Mouse (Mus musculus) limb, embryonic 11.5 days (tissue): Measurements from ENCODE around the gene Ucn. TPM values are rescaled to one million over a fixed set of nuclear protein-coding genes. Genes with fewer than 3 reads are reported as not detected.

Source experiments
- ATAC-seq: fragments of 200-750 bp; cut with Nextera tagmentation; 2 replicates; pipeline ENCODE4 v1.8.0; 2017; ENCODE audit warnings: low read depth; ENCODE audit not compliant: insufficient number of reproducible peaks, low FRiP score, low TSS enrichment
- DNase-seq: peaks from one replicate; pipeline ENCODE4 v3.0.0-alpha.2; 2015; ENCODE audit warnings: low spot score
- H3K27ac ChIP-seq: fragments of 300-500 bp; sonication (generic); replicated peaks from 2 replicates; pipeline ENCODE4 v1.5.1; 2014; ENCODE audit warnings: low read depth, mild to moderate bottlenecking, low read length
- H3K27me3 ChIP-seq: fragments of 300-500 bp; sonication (generic); 2 replicates; pipeline ENCODE4 v1.6.1; 2014; ENCODE audit warnings: mild to moderate bottlenecking, low read length, mixed read lengths; ENCODE audit not compliant: control insufficient read depth, insufficient read depth
- H3K36me3 ChIP-seq: fragments of 300-500 bp; sonication (generic); 2 replicates; pipeline ENCODE4 v1.6.1; 2014; ENCODE audit warnings: mild to moderate bottlenecking, low read length, moderate library complexity, mixed read lengths; ENCODE audit not compliant: control insufficient read depth, insufficient read depth
- H3K4me1 ChIP-seq: fragments of 300-500 bp; sonication (generic); 2 replicates; pipeline ENCODE4 v1.6.1; 2014; ENCODE audit warnings: low read length, mixed read lengths; ENCODE audit not compliant: control insufficient read depth, insufficient read depth
- H3K4me2 ChIP-seq: fragments of 300-500 bp; sonication (generic); 2 replicates; pipeline ENCODE4 v1.6.1; 2014; ENCODE audit warnings: low read depth, mild to moderate bottlenecking, moderate library complexity; ENCODE audit not compliant: severe bottlenecking
- H3K4me3 ChIP-seq: fragments of 300-500 bp; sonication (generic); 2 replicates; pipeline ENCODE4 v1.5.1; 2014; ENCODE audit warnings: low read depth, low read length
- H3K9ac ChIP-seq: fragments of 300-500 bp; sonication (generic); 2 replicates; pipeline ENCODE4 v1.6.1; 2014; ENCODE audit warnings: mild to moderate bottlenecking, low read length
- H3K9me3 ChIP-seq: fragments of 300-500 bp; sonication (generic); 2 replicates; pipeline ENCODE4 v1.6.1; 2016; ENCODE audit warnings: low read length; ENCODE audit not compliant: control insufficient read depth
- WGBS: fragments of 180-500 bp; shearing (Covaris S2); extraction: QIAGEN DNeasy Blood & Tissue Kit; methylation state at CpG from one replicate; pipeline ENCODE4 v1.1.7; 2014; 5-methylcytosine and 5-hydroxymethylcytosine counted together
- polyA plus RNA-seq: library from polyadenylated mRNA; unstranded; fragments of >200 nt; fragmentation: Nextera tagmentation; extraction: Ambion mirVana; gene quantifications from 2 replicates; pipeline ENCODE4 v1.2.1, GENCODE M21; 2014

Ucn gene
- polyA plus RNA-seq, 1 experiment from 2014 or later, result not detected

DNA sequence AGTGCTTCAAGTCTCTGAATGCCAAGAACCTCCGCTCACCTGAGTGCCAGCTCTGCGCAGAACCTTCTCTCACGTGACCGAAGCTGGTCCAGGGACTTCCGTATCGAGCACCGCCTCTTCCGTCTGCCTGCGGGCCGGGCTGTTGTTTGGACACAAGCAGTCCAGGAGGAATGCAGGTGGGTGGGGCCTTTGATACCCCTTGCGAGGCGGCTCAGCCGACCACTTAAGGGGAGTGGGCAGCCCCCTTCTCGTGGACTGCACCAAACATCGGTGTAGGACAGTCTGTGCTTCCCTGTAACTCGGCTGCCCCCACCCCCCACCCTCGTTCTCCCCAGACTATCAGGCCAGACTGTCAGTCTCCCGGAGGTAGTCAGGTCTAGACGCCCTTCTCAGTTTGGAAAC is 15.5 kb upstream of the Ucn start, which contains the start of gene Mpv17:
Mpv17 (minus strand) TSS at position 100 of the 402 bp plus-strand sequence.
- DNase-seq (peak; percentile 88), ATAC-seq (peak; percentile 92)
- Histone ChIP-seq H3K4me2 (peak within 1 kb of the TSS; percentile 71), H3K4me1 (0 out of 2 replicates have a peak, but pooled peaks cover 6% of the 10 kb centered on the region), H3K9me3 (no peaks in the 10 kb centered on the region), H3K4me3 (peak within 1 kb of the TSS; percentile 51), H3K27ac (0 out of 2 replicates have a peak within 1 kb of the TSS, but pooled peaks have one; percentile 36), H3K9ac (peak within 1 kb of the TSS; percentile 58), H3K36me3 (peaks cover 4% of the 10 kb centered on the region), H3K27me3 (no peaks in the 10 kb centered on the region)
- under 1% methylated on average over 19 of the region's 19 CpGs for WGBS

DNA sequence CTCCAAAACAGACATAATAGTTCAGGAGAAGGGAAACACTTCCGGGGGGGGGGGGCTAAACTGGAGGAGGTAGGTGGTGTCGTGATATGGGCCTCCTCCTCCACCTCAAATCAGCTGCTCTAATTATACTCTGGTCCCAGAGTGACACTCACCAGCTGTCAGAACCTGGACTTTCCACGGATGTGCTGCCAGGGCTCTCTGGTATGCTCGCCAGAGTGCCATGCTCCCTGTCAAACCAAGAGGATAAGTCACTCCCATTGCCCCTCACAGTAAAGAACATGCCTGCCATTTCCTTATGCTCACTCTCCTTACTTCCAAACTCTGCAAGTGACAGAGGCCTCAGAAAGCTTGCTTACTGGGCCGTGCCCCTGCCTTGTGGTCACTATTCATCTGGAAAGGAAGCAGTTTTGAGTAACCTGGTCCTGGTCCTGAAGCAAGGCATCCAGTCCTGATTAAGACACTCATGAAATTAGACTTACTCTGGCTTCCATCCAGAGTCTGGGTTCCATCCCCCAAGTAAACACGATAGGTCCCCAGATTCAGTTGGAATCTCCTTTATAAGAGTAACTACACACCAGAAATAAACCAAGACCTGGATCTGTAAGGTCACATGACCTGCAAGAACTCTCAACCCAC is 15.0 kb upstream of the Ucn start:
- WGBS, result 34% methylated on average over 6 of the region's 6 CpGs
- H3K9ac ChIP-seq, result peak overlapping the region; percentile 58
- H3K4me1 ChIP-seq, result 0 out of 2 replicates have a peak, but pooled peaks cover 6% of the 10 kb centered on the region
- H3K9me3 ChIP-seq, result no peaks in the 10 kb centered on the region
- H3K27ac ChIP-seq, result no peak overlapping the region
- DNase-seq (no peak), ATAC-seq (peak; percentile 16)
- H3K27me3 ChIP-seq, result no peaks in the 10 kb centered on the region
- H3K36me3 ChIP-seq, result peaks cover 4% of the 10 kb centered on the region
- peak overlapping the region; percentile 71 for H3K4me2 ChIP-seq
- peak overlapping the region; percentile 51 for H3K4me3 ChIP-seq

DNA sequence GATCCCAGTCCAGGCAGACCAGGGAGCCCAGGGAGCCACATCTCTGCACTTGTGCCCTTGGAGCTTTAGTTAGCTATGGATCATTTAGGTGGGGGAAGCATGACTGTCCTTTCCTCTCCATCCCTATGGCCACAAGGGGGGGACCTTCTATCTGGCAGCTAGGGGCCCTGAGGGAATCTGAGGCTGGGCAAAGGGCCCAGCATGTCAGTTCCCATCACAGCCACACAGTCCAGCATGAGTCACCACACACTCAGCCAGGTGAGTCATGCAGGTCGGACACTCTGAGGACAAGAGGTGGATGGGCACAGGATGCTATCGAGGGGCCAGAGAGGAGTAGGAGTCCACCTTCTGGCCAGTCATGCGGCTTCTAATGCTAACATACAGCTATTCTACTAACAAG is 13.1 kb upstream of the Ucn start:
- Histone ChIP-seq H3K27ac (no peak overlapping the region), H3K4me2 (no peak overlapping the region), H3K4me1 (0 out of 2 replicates have a peak, but pooled peaks cover 6% of the 10 kb centered on the region), H3K9me3 (no peaks in the 10 kb centered on the region), H3K4me3 (no peak overlapping the region), H3K9ac (no peak overlapping the region), H3K36me3 (no peaks in the 10 kb centered on the region), H3K27me3 (no peaks in the 10 kb centered on the region)
- ATAC-seq, result no peak
- 92% methylated on average over 3 of the region's 3 CpGs for WGBS
- no peak for DNase-seq

DNA sequence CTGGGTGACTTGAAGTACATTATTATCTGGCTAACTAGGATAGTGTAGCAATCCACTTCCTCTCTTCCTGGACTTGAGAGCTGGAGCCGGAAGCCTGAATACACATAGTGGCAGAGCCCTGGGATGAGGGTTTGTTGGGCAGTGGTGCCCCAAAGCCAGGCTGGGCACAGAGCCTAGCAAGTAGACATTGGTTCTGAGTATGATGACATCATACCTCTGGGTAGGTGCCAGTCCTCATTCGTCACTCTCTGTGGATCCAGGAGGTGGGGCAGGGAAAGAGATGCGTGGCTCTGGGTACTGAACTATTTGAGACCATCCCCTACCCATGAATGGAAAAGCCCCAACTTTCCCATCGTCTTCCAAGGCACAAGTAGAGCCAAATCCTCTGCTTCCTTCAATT is 11.2 kb upstream of the Ucn start:
- H3K4me1 ChIP-seq, result 0 out of 2 replicates have a peak, but pooled peaks cover 6% of the 10 kb centered on the region
- H3K4me3 ChIP-seq, result no peak overlapping the region
- H3K9ac ChIP-seq, result no peak overlapping the region
- H3K4me2 ChIP-seq, result no peak overlapping the region
- H3K27ac ChIP-seq, result no peak overlapping the region
- H3K36me3 ChIP-seq, result no peaks in the 10 kb centered on the region
- H3K9me3 ChIP-seq, result no peaks in the 10 kb centered on the region
- ATAC-seq (no peak), DNase-seq (no peak)
- no peaks in the 10 kb centered on the region for H3K27me3 ChIP-seq
- 91% methylated on average over 4 of the region's 4 CpGs for WGBS

DNA sequence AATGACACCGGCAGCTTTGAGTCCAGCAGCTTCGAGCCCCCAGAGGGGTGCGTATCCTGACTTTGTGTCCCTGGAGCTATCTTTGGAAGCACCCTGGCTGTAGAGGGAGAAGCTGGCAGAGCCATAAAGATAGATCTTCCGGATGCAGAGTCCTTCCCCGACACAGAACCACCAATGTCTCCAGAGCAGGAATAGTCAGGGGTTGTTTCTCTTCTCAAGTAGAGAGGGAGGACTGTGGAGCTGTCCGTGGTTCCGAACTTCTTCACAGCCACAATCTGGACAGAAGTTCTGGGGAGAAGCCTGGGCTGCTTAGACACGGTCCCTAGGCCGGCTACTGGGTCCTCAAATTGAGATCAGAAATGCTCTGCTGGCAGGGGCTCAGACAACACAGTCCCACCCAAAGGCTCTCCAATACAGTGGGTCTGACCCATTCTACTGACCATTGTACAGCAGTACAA is 368 bp upstream of the Ucn start:
- Histone ChIP-seq H3K27ac (no peak overlapping the region), H3K27me3 (peaks cover 52% of the 10 kb centered on the region), H3K4me2 (no peak overlapping the region), H3K9me3 (no peaks in the 10 kb centered on the region), H3K9ac (no peak overlapping the region), H3K4me1 (peaks cover 8% of the 10 kb centered on the region), H3K36me3 (no peaks in the 10 kb centered on the region), H3K4me3 (no peak overlapping the region)
- DNase-seq, result peak; percentile 68
- no peak for ATAC-seq
- WGBS, result 16% methylated on average over 9 of the region's 9 CpGs

DNA sequence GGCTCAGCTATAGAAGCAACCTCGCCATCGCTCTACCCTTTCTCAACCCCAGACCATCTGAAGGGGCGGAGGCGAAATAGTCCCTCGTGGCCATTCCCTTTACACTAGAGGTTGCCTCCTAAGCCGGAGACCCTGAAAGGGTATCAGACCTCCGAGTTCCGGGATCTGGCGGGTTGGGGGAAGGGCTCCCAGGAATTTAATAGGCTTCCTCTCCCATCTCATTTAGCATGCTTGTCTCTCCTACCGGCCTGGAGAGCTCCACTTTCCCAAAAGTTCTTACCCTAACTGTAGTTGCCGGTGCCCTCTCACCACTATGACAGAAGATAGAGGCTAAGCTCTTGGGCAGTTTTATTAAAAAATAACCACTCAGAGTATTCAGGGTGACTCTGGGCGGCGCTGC is 971 bp downstream of the Ucn start:
- DNase-seq, result peak; percentile 35

DNA sequence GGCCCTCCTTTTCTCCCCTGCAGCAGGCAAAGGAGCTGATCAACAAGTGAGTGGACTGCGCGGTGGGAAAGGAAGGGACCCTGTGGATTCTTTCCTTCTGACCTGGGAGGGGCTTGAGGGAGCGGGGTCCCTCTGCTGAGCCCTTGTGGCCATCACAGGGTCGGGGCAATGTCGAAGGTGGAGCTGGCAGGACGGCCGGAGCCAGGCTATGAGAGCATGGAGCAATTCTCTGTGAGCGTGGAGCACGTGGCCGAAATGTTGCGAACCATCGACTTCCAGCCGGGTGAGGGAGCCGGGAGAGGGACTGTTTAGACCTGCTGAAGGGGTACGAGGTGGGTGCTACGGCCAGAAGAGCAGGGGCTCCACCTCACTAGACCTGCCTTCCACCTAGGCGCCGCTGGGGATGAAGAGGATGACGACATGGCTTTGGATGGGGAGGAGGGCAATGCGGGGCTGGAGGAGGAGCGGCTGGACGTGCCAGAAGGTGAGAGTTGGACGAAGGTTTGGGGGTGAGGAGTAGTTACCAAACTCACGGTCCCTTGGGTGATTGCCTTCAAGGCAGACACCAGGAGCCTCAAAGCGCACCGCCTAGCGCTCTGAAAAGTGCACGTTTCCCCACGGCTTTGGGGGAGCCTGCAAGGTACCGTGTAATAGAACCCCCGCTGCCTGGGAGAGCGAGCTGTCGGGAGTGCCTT is 1.8 kb downstream of the Ucn start:
- no peak overlapping the region for H3K27ac ChIP-seq
- peaks cover 8% of the 10 kb centered on the region for H3K4me1 ChIP-seq
- peak; percentile 26 for DNase-seq
- no peak for ATAC-seq
- no peak overlapping the region for H3K4me3 ChIP-seq
- H3K9ac ChIP-seq, result no peak overlapping the region
- H3K9me3 ChIP-seq, result no peaks in the 10 kb centered on the region
- H3K4me2 ChIP-seq, result peak overlapping the region; percentile 26
- no peaks in the 10 kb centered on the region for H3K36me3 ChIP-seq
- WGBS, result under 1% methylated on average over 33 of the region's 33 CpGs
- peaks cover 55% of the 10 kb centered on the region for H3K27me3 ChIP-seq

More for the DNA sequence above, 971 bp downstream of the Ucn start:
- no peaks in the 10 kb centered on the region for H3K9me3 ChIP-seq
- H3K27me3 ChIP-seq, result peaks cover 55% of the 10 kb centered on the region
- no peak overlapping the region for H3K27ac ChIP-seq
- H3K4me1 ChIP-seq, result peaks cover 8% of the 10 kb centered on the region
- no peaks in the 10 kb centered on the region for H3K36me3 ChIP-seq
- H3K4me3 ChIP-seq, result peak overlapping the region; percentile 14
- H3K4me2 ChIP-seq, result peak overlapping the region; percentile 26; the same call in 1 of the 2 replicates
- 2% methylated on average over 13 of the region's 13 CpGs for WGBS
- H3K9ac ChIP-seq, result no peak overlapping the region
- no peak for ATAC-seq

DNA sequence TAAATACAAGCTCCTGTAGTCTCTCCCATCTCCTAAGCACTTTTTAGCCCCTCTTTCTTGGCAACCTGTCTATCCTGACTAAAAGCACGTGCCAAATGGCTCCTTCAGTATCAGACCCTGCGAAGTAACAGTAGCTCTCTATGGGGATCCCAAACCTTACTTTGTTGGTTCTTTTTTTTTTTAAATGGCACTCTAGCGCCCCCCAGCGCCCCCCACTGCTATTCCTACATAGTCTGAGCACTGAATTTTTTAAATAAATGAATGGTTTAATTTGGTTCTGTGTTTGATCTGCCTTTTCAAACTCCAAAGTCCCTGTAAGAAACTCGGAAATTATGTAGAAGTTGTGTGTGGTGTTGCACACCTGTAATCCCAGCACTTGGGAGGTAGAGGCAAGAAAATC is 12.6 kb downstream of the Ucn start:
- no peak overlapping the region for H3K4me3 ChIP-seq
- H3K36me3 ChIP-seq, result no peaks in the 10 kb centered on the region
- H3K4me2 ChIP-seq, result no peak overlapping the region
- H3K27ac ChIP-seq, result no peak overlapping the region
- H3K9ac ChIP-seq, result no peak overlapping the region
- H3K27me3 ChIP-seq, result no peaks in the 10 kb centered on the region
- ATAC-seq (no peak), DNase-seq (no peak)
- no peaks in the 10 kb centered on the region for H3K4me1 ChIP-seq
- 41% methylated on average over 5 of the region's 5 CpGs for WGBS
- H3K9me3 ChIP-seq, result no peaks in the 10 kb centered on the region
